Mouse (Mus musculus) regulatory T cell (primary cell): ENCODE data around the gene Arid1a.

Experiments used
- in situ Hi-C: fragments of 300-600 bp; cut with MboI, MseI; formaldehyde crosslinking; loops from one replicate; pipeline ENCODE4 v1.15.1; 2025; ENCODE audit warnings: high pct_unique_total_duplicates

The Arid1a gene

DNA sequence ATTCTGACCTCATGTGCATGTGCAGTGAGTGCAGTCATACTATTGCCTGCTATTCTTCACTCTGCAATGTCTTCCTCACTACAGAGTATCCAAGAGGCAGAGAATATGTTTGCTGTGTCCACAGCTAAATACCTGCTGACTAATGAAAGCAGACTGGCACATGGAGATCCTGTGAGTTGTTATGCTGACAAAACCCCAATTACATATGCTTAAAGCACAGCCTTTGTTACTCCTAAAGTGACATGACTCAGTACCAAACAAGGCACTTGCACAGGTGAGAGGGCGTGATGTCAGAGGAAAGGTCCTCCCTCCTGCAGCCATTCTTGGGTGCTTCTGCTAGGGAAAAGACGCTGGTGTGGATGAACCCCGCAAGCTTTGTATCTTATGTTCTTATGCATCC, 21.3 kb downstream of the Arid1a start:
- in situ Hi-C loops, result no loop called here

DNA sequence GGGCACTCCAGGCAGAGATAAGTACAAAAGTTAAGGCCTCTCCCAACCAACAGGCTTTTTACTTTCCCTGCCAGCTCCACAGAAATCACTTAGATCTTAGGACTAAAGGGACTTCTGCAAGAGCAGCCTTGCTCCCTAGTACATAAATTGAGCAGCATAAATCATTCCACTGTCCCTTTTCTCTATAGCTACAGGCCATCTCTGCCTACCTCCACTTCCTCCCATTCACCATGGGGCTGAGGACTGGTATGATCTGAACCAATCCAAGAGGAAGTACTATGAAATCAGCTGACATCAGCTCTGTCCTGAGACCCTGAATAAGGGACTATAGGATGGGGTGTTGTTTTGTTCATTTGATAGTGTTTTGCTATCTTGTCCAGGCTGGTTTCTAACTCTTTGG, 26.4 kb downstream of the Arid1a start:
- in situ Hi-C loops, result no loop called here

DNA sequence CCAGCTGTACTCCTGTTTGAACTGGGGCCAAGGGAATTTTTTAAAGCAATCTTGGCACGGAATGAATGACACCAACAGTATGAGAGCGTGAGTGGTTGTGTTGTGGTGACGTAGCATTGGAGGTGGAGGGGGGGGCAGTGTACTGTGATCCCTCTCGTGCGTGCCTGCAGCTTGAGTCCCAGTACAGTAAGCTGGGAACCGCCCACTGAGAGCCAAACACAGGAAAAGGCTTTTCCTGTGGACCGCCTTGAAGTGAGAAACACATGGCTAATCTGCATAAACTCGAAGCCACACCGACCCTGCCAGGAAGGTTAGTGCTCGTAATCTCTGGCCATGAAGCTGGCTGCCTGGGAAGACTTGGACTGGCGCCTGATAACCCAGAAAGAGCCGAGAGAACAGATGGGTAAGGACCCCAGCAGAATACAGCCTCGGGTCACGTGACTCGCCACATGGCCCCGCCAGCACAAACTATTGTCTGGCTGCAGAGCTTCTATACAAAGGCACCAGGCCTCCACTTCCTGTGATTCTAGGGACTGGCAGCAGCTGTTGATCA, 27.0 kb downstream of the Arid1a start:
- in situ Hi-C loops, result no loop called here

DNA sequence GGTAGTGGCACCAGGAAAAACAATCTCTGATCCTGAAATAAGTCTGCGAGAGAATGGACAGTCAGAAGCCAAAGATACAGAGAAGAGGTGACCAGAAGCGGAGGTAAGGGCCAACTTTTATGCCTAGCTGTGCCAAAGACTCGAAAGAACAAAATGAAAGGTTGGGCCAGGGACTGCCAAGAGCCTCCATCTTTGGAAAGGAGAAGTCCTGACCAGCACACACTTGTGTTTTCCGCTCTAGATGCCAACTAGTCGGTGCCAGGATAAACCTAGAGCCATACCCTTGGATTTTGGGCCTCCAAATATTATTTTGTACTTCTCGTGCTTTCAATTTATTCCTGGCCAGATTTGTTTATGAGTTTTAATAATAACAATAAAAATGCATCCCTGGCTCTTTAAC, 27.6 kb downstream of the Arid1a start:
- in situ Hi-C loops, result no loop called here

GRCm38 (mm10) chr4:133728256-133728655, 28.3 kb downstream of the Arid1a start:
- in situ Hi-C loops, result no loop called here

DNA sequence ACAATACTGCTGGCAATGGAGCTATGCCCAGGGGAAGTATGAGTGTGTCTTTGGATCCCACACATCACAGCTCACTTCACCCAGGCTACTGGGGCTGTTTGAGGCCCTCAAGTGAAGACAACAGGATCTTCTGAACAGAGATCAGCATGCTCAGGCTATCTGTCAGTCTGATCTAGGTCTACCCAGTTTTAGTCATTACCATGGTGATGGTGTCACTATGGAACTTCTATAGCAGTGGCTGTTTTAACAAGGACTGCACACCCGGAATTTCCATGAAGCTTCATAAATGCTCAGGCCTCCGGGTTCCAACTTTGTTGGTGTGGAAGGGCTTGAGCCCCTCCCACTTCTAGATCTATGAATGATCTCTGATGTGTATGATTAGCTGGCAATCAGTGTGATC, 30.9 kb downstream of the Arid1a start:
- in situ Hi-C loops, result no loop called here

DNA sequence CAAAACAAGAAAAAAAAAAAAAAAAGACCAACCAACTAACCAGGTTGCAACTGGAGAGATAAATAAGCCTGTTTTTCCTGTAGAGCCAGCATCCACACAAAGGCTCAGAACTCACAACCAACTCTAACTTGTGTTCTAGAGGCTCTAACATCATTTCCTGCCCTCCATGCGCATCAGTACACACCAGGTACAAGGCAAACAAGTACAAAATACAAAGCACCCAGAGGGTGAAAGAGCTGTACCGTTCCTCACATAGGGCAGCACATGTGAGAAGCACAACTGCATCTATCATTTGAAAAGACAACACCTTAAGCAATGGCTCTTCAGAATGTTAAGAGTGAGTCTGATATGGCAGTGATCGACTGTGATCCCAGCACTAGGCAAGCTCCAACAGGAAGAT, 36.8 kb downstream of the Arid1a start:
- in situ Hi-C loops, result no loop called here

- in situ Hi-C loops, result no loop called here
These were observed 43.8 kb downstream of the Arid1a start for GRCm38 (mm10) chr4:133712755-133713154.

GRCm38 (mm10) chr4:133711307-133712076, 45.1 kb downstream of the Arid1a start:
- in situ Hi-C loops, result no loop called here

DNA sequence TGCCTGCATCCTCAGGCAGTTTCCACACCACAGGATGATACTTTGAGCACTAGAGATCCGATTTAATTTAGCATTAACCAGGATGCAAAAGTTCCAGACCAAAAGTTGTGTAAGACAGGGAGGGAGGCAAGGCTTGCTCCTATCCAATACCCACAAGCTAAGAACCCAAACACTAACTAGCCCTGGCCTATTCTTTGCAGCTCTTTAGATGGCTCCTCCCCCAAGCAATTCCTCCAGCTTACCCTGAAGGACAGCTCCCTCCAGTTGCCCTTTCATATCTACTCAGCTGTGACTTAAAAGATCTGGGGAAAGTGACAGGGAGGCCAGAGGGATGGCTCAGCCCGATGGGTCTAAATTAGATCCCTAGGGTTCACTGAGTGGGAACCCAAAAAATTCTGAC, 47.2 kb downstream of the Arid1a start:
- in situ Hi-C loops, result no loop called here

DNA sequence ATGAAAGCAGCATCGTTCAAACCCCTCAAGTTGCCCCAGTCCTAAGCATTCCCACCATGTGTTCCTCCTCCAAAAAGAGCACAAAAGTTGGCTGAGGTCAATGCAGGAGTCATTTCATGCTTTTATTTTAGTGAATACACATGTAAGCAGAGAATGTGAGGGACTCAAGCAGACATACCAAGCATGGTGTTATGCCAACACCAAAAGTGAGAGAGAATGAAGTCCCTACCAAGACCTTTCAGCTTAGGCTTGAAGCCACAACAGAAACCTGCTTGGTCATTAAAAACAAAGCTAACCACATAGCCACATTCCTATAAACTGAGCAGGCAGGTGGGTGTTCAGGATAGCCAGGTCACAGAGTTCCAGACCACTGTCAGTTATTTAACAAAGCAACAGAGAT, 49.1 kb downstream of the Arid1a start:
- in situ Hi-C loops, result no loop called here

GRCm38 (mm10) chr4:133706956-133707355, 49.6 kb downstream of the Arid1a start:
- in situ Hi-C loops, result no loop called here

- in situ Hi-C loops, result no loop called here
These were observed 51.5 kb downstream of the Arid1a start for GRCm38 (mm10) chr4:133705062-133705461.

DNA sequence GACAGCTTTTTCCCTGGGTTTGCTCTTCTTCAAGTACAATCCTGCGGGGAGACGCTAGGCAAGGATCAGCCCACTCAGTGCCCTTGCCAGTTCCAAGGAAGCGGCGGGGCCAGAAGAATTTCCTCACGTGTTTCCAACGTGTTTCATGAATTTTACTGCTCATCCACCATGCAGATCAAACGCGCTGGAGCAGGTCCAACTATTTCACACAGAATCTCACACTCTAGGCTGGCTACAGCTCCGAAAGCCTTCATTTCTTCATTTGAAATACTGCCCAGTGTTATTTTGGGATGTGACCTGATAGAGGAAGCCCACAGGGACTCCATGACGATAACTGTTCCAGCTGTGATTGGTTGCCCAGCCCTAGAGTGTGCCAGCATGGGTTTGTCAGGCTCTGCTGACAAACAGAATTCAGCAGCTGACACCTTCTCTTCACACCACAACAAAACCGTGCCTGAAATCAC, 55.6 kb downstream of the Arid1a start:
- in situ Hi-C loops, result no loop called here

DNA sequence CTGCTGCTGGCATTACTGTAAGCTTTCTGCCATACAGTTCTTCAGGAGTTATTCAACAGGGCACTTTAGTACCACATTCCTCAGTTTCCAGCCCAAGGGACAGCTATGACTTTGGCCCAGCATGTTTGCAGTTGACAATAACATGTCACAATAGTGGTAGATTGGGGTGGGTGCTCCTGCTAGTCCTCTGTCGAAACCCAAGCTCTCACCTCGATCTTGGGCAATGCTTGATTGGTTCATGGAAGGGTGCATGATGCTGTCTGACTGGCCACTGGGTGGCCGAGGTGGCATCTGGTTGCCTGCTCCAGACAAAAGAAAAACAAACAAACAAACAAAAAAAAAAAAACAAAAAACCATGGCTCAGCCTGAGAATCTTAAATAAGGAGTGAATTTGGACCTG, 61.2 kb downstream of the Arid1a start:
- in situ Hi-C loops, result no loop called here

DNA sequence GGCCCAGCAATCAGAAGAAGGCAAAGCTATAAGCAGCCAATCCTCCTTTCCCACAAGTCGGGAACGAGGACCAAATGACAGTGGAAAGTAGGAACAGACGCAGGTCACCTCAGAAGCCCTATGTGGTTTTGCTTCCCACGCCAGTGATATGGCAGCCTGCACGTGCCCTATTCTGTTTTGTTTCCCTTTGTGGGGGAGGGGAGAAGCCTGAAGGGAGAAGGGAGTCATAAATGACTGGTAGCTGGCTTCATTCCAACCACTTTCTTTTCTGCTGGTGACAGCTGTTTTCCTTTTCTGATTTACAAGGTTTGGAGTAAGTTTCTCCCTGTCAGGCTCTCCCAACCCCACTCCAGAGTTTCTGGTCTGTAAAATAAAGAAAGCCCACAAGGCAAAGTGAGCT, 66.3 kb downstream of the Arid1a start:
- in situ Hi-C loops, result no loop called here

DNA sequence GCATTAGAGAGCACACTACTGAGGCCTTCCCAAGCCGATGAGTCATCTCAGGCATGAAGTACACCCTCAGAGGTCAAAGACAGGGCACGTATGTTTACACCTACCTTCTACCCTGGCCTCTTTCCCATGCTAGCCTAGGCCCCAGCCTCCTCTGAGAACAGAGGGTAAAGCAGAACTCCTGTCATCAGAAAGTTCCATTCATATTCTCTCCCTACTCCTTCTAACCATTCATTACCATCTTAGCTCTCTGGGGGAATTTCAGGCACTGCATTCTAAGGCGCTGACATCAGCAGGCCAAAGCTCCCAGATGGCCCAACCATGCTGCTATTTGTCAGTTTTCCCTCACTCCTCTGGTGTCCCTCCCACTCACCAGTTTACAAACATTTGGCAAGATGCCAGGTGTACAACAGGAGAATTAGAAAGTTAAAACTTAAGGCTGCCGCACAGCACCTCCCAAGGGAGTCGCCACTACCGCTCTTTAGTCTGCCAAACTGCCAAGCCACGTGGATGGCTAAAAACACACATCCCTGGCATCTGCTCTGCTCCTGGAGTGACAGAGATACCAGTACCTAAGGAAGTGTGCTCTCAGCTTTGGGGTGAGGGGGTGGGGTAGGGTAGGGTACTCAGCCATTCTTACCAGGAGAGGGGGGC, 68.0 kb downstream of the Arid1a start:
- in situ Hi-C loops, result no loop called here

DNA sequence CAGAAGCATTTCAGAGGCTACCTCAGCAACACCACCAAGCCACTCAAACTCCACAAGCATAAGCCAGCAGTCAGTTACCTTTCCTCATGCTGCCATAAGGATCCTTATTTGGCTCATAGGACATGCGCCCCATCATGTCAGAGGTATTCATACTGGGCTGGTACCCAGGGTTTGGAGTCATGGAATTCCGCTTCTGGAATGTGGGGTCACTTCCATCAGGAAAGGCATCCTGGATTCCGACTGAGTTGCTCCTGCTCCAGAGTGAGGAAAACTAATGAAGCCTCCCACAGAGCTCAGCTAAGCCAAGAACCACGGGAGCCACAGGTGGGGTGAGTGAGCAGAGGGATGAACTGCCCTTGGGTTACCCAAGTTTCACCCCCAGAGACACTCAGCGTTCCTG, 69.4 kb downstream of the Arid1a start:
- in situ Hi-C loops, result no loop called here

DNA sequence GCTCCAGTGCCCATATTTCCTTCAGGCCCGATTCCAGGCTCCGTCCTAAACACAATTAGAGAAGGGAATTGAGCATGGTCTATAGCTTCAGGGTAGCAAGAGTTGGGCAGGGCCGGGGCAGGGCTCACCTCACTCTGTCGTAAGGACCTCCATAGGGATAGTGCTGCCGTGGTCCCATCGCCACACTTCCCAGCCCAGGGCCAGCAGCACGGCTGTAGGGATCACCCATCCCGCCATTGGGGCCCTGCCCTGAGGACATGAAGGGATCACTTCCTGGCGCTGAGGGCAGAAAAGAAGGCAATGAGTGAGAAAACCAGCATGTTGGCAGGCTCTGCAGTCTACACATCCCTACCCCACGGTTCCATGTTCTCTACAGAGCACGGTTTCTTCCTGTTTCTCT, 70.1 kb downstream of the Arid1a start:
- in situ Hi-C loops, result no loop called here

- in situ Hi-C loops, result no loop called here
These were observed 76.3 kb downstream of the Arid1a start for GRCm38 (mm10) chr4:133680206-133680786.

- in situ Hi-C loops, result no loop called here
These were observed 76.9 kb downstream of the Arid1a start for GRCm38 (mm10) chr4:133679629-133680028.

GRCm38 (mm10) chr4:133677266-133677665, 79.3 kb downstream of the Arid1a start:
- in situ Hi-C loops, result no loop called here

DNA sequence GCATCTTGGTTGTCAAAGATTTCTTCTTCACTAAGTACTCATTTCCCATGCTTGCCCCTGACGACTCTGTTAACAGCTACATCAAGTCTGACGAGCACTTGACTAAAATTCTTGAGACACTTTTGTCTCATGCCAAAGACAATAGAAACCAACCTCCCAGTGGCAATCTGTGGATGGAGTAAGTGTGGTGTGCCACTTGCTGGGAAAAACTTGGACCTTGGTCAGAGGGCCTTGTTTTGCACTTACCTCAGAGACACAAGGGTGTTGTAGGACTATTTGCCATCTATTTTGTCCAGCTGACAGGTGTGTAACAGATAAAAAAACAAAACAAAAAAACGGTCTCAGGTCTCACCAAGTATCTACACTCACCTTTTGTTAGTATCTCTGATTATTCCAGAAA, 80.4 kb downstream of the Arid1a start:
- in situ Hi-C loops, result no loop called here
